Mouse (Mus musculus): ENCODE measurements at regions not wholly inside any gene's neighbourhood (a gene's known extent, or its start where the extent isn't known, plus 50 kb on each side); places are given as distances from the start of the nearest gene placed in this dataset.

DNA sequence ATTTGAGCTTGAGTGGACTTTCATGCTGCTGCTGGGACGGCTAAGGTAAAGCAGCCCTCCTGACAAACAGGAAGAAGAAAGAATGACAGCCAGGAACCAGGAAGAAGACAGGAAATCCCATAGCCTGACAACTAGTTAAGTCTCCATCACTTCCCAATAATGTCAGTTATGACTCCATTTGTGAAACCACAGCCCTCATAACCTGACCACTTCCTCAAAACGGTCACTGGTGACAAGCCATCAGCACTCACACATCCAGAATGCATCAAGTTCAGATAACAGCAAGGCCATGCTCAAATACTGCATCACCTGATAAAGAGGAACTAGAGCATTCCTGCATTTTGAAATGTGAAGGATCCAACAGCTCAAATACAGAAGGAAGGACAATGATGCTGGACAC lies 288.3 kb downstream of the Zfp706 start:
- no peak for DNase-seq (ENCODE audit: low spot score)

DNA sequence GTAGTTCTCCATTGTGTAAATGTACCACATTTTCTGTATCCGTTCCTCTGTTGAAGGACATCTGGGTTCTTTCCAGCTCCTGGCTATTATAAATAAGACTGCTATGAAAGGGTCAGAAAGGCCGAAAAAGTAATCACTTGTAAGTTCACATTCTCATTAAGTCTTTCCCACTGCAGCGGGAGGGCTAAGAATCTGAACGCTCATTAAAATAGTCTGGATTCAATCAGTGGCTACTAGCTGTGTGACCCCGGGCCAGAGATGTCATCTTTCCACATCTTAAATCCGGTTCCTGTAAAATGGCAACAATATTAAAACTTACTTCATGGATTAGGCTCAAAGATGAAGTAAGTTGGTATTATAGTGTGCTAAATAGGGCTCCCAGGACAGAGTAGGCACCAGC lies 289.7 kb downstream of the Zfp706 start:
- DNase-seq (ENCODE audit: low spot score), result no peak

DNA sequence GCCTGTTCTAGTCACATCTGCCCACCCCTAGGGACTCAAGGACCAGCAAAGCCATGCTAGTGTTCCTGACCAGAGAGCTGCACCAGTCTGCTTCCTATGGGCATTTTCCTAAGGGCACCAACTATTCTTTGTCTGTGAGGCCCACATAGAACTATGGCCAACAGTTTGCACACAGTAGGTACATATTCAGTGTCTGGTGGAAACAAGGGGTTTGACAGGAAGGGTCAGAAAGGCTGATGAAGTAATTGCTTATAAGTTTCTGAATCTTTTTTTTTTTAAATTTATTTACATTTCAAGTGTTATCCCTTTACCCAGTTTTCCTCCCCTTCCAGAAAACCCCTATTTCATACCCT lies 290.9 kb downstream of the Zfp706 start:
- DNase-seq (ENCODE audit: low spot score), result no peak

DNA sequence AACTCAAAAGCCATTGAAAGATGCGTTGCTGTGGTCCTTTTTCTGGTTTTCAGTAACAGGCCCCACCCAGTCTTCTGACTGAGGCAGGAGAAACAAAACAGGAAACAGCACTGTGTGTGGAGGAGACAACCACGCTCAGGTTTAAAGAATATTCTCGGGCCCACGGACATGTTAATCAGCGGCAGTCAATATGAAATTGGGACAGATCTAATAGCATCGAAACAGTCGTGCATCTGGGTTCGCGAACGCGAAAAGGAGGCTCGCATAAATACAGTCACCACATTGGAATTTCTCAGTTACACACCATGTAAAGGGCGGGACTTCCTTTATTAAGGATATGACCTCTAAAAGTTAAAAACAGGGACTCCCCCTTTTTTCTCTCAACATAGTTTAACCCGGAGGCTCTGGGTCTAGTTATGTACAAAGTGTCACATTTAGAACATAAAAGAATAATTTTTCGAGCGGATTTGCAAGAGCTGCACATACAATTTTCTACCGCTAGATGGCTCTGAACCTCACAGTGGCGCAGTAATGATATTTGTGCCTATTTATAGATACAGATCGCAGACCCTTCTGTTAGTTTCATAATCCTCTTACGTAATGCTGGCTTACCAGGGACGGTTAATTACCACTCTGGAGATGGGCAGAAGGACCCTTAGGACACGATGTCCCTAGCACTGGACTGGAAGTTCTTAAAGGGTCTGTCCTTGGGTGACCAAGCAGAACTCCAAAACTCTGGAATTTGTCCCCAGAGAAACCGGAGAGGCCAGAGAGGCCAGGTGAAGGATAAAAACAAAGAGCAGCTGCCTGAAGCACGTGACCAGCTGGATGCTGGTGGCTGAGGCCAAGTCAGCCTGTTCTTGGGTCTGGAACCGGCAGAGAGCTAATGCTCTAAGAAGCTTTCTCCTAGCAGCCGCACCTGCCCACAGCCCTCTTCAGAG lies 291.6 kb downstream of the Zfp706 start:
- DNase-seq (ENCODE audit: low spot score), result peak; percentile 69

DNA sequence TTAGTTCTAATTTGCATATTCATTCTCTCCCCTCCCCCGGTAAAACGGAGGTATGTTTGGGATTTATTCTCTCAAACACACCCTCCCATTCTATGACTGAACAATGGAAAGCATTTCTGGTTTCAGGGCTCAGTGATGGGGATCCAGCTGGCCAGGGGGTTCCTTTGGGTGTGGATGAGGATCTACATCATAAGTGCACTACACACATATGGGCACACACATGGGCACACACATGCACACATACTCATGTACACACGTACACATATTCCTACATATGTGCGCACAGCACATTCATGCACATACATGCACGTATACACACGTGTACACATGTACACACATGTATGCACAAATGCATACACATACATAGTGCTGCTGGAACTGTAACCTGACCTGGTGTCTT lies 292.4 kb downstream of the Zfp706 start:
- DNase-seq (ENCODE audit: low spot score), result no peak

DNA sequence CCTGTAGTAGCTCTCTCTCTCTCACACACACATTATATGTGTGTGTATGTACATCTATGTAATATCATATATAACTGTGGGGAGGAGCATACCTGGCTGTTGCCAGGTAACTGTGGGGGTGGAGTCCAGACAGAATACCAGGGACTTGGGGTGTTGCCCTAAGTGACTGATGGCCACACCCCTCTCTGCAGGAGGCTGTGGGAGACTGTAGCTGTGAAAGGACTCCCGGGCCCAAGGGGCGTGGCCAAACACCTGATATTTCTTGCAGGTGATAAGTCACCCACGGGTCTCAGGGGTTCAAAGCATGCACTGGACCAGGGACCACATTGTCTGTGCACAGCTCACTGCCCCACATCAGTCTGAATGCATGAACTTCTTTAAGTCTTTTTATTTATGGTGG lies 297.8 kb downstream of the Zfp706 start:
- no peak for DNase-seq (ENCODE audit: low spot score)

DNA sequence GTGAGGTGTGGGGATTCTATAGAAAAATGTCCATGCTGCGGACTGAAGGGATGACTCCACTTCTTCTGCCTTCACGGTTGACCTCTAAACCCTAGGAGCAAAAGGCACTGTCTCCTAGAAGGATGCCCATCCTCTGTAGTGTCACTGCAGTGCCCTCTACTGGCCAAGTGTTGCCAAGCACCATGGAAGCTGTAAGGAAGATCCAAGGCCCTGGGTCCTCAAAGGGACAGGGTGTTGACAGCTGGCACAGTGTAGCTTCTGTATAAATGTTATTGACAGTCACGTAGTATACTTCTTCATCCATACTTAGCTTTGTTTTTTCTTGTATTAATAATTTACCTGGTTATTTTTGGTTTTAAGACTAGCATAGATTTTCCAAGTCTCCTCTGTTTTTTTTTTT lies 299.1 kb downstream of the Zfp706 start:
- DNase-seq (ENCODE audit: low spot score), result peak; percentile 94

DNA sequence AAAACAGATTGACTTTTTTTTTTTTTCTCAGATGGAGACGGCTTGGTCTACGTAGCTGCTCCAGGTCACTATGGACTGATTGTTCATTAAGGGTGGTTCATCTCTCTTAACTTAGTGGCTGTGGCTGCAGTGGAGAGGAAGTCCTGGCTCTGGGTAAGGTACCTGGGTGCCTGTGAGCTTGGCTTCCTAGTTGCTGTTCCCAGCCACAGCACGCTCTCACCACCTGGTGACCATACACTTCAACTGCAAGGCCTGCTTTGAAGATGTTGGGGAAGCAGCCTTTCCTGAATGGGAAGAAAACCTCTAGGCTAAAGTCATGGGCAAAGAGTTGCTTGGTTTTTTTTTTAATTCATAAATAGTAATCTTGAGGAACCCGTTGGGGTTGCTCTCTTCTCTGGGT lies 301.6 kb downstream of the Zfp706 start:
- DNase-seq (ENCODE audit: low spot score), result peak; percentile 80

DNA sequence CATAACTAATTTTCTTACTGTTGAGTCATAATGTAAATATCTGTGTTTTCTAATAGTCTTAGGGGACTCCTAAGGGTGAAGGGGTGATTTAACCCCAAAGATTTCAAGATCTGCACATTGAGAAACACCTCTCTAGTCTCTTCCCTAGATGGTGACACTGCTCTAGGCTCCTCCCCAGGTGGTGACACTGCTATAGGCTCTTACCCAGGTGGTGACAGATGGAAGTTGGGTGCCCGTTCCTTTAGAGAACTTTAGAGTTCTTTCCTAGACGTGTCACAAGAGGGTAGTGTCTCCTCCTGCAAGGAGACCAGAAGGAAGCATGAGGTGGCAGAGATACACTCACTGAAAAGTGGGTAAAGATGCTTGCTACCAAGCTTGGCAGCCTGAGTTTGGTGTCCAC lies 302.2 kb downstream of the Zfp706 start:
- no peak for DNase-seq (ENCODE audit: low spot score)

DNA sequence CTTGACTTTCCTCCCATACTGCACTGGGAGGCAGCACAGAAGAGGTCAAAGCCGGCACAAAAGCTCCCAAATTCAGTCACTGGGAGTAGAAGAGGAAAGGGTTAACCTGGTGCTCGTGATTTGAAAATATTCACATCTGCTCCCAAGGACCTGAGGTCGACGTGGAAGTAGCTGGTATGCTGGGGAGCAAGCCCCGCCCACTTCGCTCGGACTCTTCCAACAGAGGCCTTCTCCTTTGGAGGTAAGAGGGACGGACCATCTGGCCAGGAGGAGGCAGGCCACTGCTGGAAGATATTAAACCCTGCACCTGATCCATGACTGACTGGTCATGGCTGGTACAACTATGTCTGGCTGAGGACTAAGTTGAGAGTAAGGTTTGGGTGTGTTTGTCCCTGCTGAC lies 305.7 kb downstream of the Zfp706 start:
- DNase-seq (ENCODE audit: low spot score), result peak; percentile 33

DNA sequence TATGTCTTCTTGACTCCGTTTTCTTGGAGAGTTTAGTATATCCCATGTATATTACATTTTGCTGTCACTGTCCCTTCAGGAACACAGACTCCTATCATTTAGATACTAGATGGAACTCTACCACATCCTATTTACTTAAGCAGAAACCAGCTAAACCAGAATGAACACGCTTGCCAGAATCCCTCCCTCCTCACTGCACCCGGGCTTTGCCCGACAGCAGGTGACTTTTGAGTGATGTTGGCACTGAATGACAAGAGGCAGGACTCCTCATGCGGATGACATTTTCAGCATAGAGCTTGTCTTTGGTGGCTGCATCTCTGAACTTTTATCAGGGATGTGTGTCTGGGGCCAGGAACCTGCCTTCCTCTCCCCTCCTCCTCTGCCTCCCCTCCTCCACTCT lies 307.4 kb downstream of the Zfp706 start:
- no peak for DNase-seq (ENCODE audit: low spot score)

DNA sequence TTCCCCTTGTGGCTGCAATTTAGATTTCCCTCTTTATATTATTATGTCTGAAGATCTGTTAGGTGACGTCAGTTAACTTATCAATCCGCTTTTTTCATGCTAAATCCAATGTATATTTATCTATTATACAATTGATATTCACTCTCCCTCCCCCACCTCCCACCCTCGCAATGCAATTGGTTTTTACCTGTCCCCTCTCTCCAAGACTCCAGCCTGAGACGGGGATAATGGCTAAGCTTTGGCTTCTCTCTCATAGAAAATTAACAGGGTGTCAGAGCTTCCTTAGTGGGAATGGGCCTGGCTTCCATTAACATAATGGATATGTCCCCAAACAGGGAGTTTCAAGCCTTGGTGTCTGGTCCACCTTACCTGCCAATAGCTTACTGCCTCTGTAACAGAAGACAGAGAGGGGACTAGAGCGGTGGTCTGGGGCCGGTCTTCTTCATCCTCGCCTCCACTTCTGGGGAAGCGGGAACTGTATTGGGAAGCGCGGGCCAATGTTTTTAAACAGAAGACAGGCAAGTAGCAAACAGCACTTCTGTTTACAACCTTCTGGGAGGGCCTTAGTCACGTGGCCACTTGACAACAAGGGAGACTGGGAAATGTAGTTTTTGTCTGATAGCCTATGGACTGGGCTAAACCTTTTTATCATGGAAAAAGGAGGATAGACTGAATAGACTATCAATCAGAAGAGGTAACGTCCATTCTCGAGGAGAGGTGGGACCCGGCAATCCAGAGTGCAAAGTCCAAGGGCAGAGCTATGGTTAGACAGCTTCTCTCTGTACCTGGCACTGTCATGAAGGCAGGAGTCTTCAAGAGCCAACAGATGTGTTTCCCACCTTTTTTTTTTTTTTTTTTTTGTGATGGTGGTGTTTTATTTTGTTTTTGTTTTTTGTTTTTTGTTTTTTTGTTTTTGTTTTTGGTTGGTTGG lies 312.1 kb downstream of the Zfp706 start:
- DNase-seq (ENCODE audit: low spot score), result peak; percentile 79

DNA sequence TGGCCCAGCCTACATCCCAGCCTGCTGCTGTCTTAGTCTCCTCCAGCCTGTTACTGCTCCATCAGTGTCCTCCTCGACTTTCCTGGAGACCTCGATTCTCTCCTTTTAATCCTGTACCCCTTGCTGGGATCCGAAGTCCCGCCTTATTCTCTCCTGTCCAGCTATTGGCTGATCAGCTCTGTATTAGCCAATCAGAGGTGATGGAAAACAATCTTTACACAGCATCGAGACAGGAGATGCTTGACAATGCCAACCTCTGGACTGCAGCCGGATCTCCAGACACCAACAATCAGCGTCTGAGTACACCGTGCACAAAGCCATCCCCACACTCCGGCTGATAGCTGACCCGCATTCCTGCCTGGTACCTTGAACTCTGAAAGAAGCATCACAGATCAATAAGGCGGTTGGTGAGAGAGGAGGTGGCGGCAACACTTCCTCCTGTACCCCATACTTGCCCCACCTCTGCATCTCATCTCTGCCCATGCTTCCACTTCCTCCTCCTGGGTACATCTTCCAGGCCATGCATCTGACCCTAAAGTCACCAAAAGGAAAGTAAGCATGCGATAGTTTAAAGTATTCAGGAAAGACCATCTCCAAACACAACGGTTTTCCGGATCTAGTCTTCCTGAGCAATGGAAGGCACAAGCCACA lies 316.4 kb downstream of the Zfp706 start:
- no peak for DNase-seq (ENCODE audit: low spot score)

DNA sequence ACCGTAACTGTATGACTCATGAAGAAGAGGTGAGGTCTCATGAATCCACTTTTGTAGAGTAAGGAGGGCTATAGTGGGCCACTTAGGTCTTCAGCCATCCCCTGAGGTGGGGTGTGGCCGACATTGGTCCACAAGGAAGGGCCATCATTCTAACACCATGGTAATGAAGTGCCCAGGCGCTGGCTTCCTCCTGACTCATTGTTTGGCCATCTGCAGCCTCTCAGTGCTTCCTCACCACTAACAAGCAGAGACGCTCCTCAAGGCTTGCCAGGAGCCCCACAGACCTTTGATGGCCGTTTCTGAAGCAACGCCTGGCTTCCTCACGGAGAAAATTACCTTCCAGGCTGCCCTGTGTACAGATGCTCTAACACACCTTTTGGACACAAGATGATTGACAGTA lies 317.7 kb downstream of the Zfp706 start:
- no peak for DNase-seq (ENCODE audit: low spot score)

DNA sequence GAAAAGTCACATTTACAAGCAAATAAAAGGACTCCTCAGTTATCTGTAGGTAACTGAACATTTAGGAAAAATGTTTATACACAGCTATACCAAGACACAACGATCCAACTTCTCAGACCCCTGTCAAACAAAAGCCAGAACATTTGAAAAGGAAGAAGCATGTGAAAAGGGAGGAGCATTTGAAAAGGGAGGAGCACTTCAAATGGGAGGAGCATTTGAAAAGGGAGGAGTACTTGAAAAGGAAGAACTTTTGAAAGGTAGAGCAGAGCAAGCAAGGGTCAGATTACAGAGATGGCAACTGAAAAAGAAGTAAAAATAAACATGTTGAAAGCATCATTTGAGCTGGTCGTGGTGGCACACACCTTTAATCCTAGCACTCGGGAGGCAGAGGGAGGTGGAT lies 318.3 kb downstream of the Zfp706 start:
- no peak for DNase-seq (ENCODE audit: low spot score)

DNA sequence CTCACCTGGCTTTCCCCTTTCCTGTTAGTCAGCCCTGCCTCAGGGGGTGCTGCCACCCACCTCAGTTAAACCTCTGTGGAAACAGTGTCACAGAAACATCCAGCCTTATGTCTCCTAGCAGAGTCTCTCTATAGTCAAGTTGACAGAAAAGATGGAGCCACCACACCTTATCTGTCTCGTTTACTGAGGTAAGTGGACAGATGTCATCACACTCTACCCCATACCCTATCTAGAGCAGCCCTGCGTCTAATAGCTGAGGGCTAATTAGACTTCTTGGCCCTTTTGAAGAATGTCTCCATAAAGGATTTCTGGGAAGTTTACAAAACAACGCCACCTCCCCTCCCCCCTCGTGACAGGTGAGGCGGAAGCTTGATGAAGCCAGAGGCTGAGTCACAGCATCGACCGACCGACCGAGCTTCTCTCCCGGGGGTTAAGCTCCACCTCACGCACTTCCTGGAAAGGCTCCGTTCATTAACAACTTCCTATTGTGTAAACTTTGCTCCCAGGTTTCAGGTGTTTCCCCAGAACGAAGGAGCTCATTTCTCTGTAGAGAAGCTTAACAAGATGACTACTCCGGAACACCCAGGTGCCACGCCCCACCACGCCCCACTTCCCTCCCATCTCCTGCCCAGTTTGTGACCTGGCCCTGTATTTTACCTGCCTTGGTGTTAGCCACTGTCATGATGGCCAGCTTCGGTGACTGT lies 319.4 kb downstream of the Zfp706 start:
- DNase-seq (ENCODE audit: low spot score), result no peak

DNA sequence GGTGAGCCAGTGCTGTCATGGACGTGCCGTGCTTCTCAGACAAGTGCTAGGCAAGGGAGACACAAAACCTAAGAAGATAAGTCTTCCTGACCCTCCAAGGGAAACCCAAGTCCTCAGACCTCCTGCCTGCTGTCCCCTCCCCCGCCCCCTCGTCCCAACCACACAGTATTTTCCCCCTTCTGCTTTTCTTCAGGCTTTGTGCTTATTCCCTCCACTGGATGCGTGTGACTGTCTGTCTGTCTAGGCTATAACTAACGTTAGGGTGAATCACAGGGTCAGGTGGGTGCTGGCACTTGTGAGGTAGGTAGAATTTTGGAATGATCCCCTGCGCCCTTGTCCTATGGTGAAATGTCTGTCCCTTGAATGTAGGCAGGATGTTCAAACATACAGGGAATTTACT lies 322.9 kb downstream of the Zfp706 start:
- no peak for DNase-seq (ENCODE audit: low spot score)

DNA sequence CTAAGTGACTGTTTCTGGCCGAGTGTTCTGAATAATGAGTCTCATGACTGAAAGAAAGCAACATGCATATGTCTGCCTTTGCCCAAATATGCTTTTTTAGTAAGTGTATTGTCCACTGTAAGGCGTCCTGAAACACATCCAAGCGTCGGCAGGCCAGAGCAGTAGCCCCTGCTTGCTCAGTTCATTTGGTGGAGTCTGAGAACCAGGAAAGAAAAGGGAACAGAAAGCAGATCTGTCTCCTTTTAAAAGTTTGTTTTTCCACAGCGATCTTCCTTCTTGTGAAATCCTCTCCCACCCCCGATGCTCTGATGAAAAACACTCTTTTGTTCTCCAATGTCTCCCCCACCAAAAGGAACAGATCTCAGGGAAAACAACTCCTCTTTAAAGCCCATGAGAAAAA lies 324.7 kb downstream of the Zfp706 start:
- DNase-seq (ENCODE audit: low spot score), result no peak

DNA sequence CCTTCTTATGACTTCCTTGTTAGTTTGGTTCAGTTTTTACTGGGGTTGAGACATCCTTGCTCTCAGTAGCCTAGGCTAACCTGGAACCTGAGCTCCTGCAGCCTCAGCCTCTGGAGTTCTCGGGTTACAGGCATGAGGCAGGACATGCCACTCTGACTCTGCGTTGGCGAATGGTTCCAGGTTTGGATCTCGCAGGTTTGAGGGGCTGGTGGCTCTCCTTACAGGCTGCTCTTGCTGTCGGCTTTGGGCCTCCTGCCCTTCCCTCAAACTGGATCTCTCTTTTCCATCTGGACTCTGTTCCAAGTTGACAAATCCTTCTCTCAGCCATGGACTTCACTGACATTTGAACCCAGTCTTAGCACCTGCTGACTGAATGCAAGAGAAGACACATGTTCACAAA lies 325.4 kb downstream of the Zfp706 start:
- DNase-seq (ENCODE audit: low spot score), result no peak

DNA sequence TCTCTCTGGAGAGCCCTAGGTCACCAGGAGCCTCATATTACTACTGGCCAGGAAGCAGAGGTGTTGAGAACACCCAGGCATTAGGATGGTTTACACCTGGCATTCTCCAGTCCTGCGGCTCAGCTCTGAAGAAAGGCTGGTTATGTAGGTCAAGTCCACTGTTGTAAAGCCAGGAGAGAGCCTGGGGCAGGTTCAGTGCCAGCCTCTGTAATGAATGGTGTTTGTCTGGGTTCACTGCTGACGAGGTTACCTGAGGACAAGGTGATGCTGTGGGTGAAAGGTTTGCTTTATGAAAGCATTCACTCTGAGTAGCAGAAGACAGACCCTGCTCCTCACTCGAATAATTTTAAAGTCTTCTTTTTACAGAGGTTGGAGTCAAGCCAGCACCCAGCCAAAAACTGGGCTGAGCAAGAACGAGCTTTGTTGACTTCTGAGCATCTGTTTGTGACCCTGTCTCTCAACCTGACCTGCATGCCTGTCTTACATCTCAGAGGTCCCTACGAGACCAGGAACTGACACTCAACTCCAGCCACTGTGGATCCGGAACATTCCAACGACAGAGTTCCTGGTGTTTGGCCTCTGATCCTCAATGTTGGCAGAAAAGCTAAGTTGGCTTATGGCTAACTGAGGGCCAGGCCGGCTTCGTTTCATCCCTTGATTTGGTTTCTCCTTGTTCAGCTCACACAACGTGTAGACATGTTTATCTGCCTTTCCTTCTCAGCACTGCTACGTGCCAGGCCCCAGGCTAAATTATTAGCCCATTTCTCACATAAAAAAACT lies 327.0 kb downstream of the Zfp706 start:
- no peak for DNase-seq (ENCODE audit: low spot score)

DNA sequence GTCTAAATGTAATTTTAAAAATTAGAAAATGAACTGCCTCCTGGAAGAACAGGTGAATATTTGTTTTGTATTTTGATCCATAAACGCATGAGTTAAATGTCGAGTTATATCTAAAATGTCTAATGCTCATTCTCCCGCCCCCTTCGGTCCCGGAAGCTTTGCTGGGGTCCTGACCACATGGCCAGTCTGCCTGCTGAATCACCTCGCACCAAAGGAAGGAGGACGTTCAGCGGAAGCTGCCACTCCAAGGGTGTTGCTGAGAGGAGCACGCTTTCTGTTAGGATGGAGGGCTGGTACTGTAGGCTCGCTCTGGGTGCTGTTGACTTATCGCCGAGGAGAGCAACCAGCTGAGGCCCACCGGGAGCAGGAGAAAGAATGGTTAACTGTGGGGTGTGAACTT lies 328.0 kb downstream of the Zfp706 start:
- no peak for DNase-seq (ENCODE audit: low spot score)

Data from embryo, embryonic 10 days (tissue).